Mouse (Mus musculus) left cerebral cortex, postnatal 25 days (tissue): Measurements from ENCODE around the gene Gas6. TPM values are rescaled to one million over a fixed set of nuclear protein-coding genes. Genes with fewer than 3 reads are reported as not detected.

Experiments used
- DNase-seq, 2 experiments: peaks; one replicate each; pipeline ENCODE4 v3.0.0; 2022; ENCODE audit warnings: low spot score in 2 of 2, mixed read lengths in 1 of 2
- intact Hi-C: fragments of 180-260 bp; cut with DNase I; formaldehyde crosslinking; loops from one replicate; pipeline ENCODE4 v1.15.1; 2025
- total RNA-seq, 2 experiments: library from RNA; stranded (reverse); gene quantifications; 2 replicates each; pipeline ENCODE4 v1.2.3; 2021

Gene Gas6
- total RNA-seq, 2 experiments from 2014 or later: 97.5 to 98.9 TPM

- DNase-seq: peak in 1 of 2 experiments; percentile 78
- intact Hi-C loops: no loop called here
These were observed 25.6 kb downstream of the Gas6 start for GRCm38 (mm10) chr8:13468737-13469136.

- intact Hi-C loops: no loop called here
- peak in 1 of 2 experiments; percentile 53 for DNase-seq
These were observed 27.3 kb downstream of the Gas6 start for GRCm38 (mm10) chr8:13466989-13467388.

GRCm38 (mm10) chr8:13465324-13465723 lies 29.0 kb downstream of the Gas6 start:
- no peak for DNase-seq
- intact Hi-C loops: no loop called here

- intact Hi-C loops: loop anchor here (1.0 to 5.0 kb wide), 2 partner anchors 51 to 85 kb away; no protein-coding TSS in a partner anchor
- no peak for DNase-seq
These were observed 31.9 kb downstream of the Gas6 start for GRCm38 (mm10) chr8:13462392-13462791.

GRCm38 (mm10) chr8:13461843-13462242 lies 32.4 kb downstream of the Gas6 start:
- peak; percentile 76 to 82 for DNase-seq
- intact Hi-C loops: loop anchor here (1.0 to 5.0 kb wide), 2 partner anchors 51 to 85 kb away; no protein-coding TSS in a partner anchor

- DNase-seq: no peak
- intact Hi-C loops: loop anchor here (5.0 kb wide), 1 partner anchor 86 kb away; no protein-coding TSS in a partner anchor
These were observed 33.1 kb downstream of the Gas6 start for GRCm38 (mm10) chr8:13461085-13461765.

GRCm38 (mm10) chr8:13459431-13459830 lies 34.9 kb downstream of the Gas6 start:
- intact Hi-C loops: no loop called here
- DNase-seq: peak in 1 of 2 experiments; percentile 23

- intact Hi-C loops: no loop called here
- DNase-seq: peak; percentile 52 to 53
These were observed 39.0 kb downstream of the Gas6 start for GRCm38 (mm10) chr8:13455295-13455694.

- DNase-seq: peak in 1 of 2 experiments; percentile 47
- intact Hi-C loops: loop anchor here (5.0 kb wide), 1 partner anchor 298 kb away; no protein-coding TSS in a partner anchor
These were observed 39.8 kb downstream of the Gas6 start for GRCm38 (mm10) chr8:13454341-13455113.

GRCm38 (mm10) chr8:13451747-13452277 lies 42.5 kb downstream of the Gas6 start:
- no peak for DNase-seq
- intact Hi-C loops: loop anchor here (5.0 kb wide), 1 partner anchor 300 kb away; no protein-coding TSS in a partner anchor

- DNase-seq: no peak
- intact Hi-C loops: no loop called here
These were observed 46.1 kb downstream of the Gas6 start for GRCm38 (mm10) chr8:13448145-13448544.

GRCm38 (mm10) chr8:13446456-13446855 lies 47.8 kb downstream of the Gas6 start:
- intact Hi-C loops: no loop called here

GRCm38 (mm10) chr8:13442152-13442551 lies 52.1 kb downstream of the Gas6 start:
- peak in 1 of 2 experiments; percentile 28 for DNase-seq
- intact Hi-C loops: no loop called here

More at GRCm38 (mm10) chr8:13446456-13446855, 47.8 kb downstream of the Gas6 start:
- DNase-seq: no peak

GRCm38 (mm10) chr8:13437531-13437930 lies 56.8 kb downstream of the Gas6 start:
- intact Hi-C loops: no loop called here
- DNase-seq: no peak

- intact Hi-C loops: no loop called here
- no peak for DNase-seq
These were observed 58.2 kb downstream of the Gas6 start for GRCm38 (mm10) chr8:13436052-13436451.

GRCm38 (mm10) chr8:13434889-13435288 lies 59.4 kb downstream of the Gas6 start, which contains the start of gene Tmem255b:
TSS of gene Tmem255b (plus strand) at chr8:13435189.
- intact Hi-C loops: no loop called here
- DNase-seq: no peak

- DNase-seq: no peak
- intact Hi-C loops: no loop called here
These were observed 61.2 kb downstream of the Gas6 start for GRCm38 (mm10) chr8:13433130-13433529.

- intact Hi-C loops: no loop called here
These were observed 63.4 kb downstream of the Gas6 start for GRCm38 (mm10) chr8:13430866-13431265.

GRCm38 (mm10) chr8:13430412-13430811 lies 63.9 kb downstream of the Gas6 start:
- intact Hi-C loops: no loop called here
- DNase-seq: no peak

More at GRCm38 (mm10) chr8:13430866-13431265, 63.4 kb downstream of the Gas6 start:
- no peak for DNase-seq

- DNase-seq: no peak
- intact Hi-C loops: no loop called here
These were observed 66.1 kb downstream of the Gas6 start for GRCm38 (mm10) chr8:13428156-13428555.
